Mouse (Mus musculus): ENCODE results near the gene Paics.
"Not testable (repeated sequence)": the region's sequence is repeated elsewhere in the genome, so short reads cannot be mapped to it uniquely, and the experiment has no call there.

Gene Paics

DNA sequence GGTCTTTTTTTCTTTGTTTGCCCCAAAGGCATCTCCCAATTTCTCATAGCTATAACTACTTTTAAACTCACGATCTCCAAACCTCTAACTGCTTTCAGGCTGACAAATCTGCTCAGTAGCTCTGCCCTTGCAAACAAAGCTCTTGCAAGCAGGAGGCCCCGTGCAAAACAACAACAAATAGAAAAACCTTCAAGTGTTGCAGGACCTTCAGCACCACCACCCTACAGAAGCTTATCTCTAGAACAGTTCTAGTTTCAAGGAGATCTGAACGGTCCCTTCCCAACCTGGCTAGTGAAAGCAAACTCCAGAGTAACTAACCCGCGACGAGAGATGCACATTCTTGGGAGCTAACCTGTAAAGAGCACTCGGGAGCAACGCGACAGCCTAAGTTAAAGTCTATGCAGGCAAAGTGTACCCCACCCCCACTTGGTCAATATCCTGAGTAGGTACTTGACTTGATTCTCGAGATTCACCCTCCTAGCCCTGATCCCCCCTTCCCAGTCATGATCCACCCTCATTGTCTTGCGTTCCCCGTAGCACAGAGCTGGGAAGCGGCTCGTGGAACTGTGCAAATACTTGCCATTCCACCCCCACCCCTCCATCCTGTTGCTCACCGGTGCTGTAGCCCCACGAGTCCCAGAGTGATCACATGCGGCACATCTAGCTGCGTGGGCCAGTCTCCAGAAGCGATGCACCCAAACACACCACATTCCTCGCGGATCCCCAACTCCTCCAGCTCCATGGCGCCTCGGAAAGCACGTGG, 583 bp upstream of the Paics start:
- no peak for DNase-seq (ENCODE audit: low spot score in 2 of 2)

DNA sequence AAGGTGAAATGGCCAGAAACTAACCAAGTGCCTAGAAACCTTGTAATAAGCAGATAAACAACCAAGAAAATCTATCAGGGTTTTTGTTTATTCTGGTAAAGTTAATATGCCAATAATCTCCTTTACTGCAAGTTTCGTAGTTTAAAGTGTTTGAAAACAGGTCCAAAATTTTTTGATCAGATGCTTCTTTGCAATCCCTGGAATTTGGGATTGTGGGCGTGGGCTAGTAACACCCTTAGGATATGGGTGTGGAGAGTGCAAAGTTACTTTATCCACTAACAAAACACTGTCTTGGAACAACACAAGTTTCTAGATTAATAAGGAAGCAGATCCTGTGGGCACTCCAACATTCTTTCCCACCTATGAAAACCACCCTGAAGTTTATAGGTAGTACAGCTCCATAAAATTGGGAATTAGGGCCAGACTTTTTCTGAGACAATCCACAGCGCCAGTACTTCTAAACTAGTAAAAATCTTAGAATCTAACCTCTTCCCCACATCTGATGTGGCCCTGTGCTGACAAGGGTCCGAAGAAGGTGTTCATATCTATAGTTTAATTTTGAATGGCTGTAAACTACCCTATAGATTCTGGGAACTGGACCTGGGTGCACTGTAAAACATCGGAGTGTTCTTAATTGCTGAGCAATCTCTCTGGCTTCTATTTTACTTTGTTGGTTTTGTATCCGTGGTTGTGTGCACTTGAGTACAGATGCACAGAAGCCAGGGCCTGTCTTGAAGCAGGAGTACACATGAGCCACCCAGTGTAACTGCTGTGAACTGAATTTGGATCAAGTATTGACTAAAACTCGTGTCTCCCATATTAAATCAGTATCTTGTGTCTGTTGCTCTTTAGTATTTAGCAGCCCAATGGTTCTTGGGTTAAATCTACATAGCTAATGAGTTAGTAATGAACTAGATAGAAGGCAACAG, 1.3 kb downstream of the Paics start:
- DNase-seq (ENCODE audit: low spot score in 2 of 2): no peak

DNA sequence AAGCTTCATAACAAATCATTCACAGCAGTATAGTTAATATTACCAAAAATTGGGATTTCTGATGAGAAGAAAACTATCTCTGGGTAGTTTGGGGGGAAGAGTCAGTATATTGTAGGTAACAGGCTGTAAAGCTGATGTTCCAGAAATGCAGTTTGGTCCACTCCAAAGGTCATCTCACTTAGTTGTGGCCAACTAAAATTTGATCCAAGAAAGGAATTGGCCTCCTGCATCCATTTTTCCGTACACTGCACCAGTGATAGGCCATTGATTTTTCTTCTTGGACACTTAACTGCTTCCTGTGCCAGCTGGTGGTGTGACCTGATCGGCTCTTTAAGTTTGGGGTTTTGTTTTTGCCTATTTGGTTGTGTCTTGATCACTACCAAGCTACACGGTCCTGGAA, 2.7 kb downstream of the Paics start:
- no peak for DNase-seq (ENCODE audit: low spot score in 2 of 2)

DNA sequence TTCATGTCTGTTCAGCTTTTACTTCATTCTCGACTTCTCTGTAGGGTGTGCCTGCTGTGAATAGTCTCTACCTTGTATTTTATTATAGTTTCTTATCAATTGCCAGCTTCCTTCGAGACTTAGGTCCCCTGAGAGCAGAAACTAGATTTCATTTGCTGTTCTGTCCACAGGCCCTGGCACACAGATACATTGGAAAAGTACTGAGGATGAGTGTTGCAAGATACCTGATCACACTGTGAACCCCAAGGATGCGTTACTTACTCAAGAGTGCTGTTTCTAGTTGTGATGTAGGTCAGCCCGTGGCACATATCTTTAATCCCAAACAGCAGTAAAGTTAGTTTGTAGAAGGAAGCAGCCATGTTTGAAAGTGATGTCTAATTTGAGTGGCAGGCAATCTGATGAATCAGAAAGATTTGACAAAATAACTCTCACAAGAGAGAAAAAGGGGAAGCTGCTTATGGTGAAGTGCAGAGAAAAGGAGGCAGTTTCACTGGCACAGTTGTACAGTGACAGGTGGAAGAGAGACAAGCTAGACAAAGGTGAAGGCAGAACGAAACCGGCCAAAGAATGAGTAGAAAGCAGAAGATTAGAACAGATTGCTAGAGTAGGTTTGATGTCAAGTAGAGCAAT, 3.3 kb downstream of the Paics start:
- no peak for DNase-seq (ENCODE audit: low spot score in 2 of 2)

DNA sequence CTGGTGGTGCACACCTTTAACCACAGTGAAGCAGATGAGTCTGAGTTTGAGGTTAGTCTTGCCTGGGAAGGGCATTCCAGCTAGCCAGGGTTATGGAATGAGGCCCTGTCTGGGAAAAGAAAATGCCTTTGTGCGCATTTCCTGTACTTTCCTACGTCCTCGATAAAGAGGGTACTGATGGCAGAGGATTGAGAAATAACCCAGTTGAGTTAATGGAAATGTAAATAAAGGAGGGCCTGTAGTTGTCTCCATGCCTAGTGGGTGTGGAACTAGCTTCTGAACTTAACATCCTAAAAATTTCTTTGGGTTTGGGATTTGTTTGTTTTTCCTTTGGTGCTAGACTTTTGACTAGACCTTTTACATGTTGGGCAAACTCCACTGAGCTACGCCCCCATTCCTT, 4.4 kb downstream of the Paics start:
- no peak for DNase-seq (ENCODE audit: low spot score in 2 of 2)

DNA sequence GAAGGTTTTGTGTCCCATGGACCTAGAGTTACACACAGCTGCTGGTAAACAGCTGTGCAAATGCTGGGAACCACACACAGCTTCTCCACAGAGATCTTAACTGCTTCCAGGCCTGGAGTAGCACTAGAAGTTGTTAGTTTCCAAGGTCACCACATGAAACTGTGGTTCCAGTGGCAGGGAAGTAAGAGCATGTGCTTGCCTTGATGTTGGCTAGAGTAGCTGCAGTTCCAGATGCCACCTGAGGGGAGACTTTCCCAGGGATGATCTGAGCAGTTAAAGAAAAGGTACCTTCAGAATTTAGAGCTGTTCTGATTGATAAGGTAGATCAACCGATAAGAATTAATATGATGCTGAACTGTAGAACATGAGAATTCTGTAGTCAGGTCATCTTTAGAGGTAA, 6.8 kb downstream of the Paics start:
- no peak for DNase-seq (ENCODE audit: low spot score in 2 of 2)

DNA sequence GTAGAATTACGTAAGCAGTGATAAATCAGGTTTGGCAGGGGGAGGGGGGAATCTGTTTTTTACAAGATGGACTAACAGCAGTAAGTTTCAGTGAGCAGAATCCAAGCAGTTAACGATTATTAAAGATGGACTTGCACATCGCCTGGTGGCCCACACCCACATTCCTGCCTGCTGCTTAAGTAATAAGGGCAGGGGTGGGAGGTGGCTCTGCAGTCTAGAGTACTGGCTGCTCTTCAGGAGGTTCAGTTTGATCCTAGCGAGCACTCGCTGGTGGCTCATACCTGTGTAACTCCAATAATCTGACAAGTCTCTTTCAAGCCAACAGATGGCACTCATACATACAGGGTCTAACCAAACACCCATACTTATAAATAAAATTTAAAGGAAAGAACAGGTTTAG, 8.5 kb downstream of the Paics start:
- no peak for DNase-seq (ENCODE audit: low spot score in 2 of 2)

DNA sequence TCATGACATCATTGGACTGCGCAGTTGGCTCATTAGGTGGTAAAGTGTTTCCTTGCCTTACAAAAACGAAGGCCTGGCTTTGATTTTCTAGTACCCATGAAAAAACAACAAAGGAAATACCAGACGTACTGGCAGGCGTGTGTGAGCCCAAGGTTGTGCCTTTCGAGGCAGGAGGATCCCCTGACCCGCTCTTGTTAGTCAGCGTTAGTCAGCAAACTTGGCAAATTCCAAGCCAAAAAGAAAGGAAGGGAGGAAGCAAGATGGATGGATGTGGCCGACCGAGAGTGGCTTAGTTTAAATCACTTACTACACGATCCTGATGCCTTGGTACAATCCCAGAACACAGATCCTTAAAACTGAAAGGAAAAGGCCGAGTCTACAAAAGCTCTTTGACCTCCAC, 11.4 kb downstream of the Paics start:
- DNase-seq (ENCODE audit: low spot score in 2 of 2): no peak

DNA sequence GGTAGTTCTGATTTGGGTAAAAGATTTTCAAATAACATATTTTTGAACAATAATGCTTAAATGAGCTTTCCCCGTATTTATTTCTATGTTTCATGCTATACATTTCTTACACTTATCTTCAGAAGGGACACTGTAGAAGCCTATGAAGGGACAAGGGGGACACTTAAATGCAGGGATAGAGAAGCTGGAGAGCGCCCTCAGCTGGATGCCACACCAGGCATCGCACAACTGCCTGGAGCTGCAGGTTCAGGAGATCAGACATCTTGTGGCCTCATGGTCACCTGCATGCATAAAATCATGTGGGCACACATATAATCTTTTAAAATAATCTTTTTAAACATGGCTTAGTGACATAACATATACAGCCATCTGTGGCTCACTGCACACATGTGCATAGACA, 13.5 kb downstream of the Paics start:
- no peak for DNase-seq (ENCODE audit: low spot score in 2 of 2)

DNA sequence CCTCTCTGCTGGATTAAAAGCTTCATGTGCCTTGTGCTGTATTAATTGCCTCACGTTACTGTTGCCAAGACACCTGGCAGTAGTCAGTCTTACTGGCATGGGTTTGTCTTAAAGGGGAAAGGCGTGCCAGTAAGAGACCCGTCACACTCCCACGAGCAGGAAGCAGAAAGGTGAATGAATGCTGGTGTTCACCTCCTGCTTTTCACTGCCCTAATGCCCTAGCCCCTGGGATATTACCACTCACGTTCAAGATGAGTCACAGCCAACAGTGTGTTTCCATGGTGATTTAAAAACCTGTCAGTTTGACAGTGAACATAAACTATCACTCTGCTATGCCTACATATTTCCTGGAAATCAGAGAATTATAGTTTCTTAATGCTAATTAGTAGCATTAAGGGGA, 18.1 kb downstream of the Paics start:
- DNase-seq (ENCODE audit: low spot score in 2 of 2): no peak

DNA sequence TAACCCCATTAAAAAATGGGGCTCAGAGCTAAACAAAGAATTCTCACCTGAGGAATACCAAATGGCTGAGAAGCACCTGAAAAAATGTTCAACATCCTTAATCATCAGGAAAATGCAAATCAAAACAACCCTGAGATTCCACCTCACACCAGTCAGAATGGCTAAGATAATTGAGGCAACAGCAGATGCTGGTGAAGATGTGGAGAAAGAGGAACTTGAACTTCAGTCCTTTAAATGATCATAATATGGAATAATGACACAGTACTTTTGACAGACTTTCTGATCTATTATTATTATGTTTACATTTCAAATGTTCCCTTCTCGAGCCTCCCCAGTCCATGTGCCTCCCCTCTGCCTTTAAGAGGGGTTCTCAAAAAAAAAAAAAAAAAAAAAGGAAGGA, 20.0 kb downstream of the Paics start:
- DNase-seq (ENCODE audit: low spot score in 2 of 2): not testable (repeated sequence)

DNA sequence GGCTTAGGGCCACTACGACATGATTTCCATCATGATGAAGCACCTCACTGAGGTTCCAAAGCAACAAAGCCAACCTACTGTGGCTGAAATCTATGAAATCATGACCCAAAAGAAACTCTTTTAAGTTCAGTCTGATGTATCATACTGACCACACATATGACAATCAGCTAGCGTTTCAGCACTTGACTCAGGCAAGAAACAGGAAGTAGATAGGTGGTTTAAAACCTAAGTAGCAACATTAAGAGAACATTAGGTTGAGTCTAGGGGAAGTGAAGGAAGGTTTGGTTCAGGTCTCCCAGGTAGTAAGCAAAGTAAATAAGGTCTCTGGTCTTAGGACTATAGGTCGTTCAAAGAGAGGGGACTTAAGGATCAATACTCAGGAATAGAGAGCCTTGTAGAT, 22.4 kb downstream of the Paics start:
- DNase-seq (ENCODE audit: low spot score in 2 of 2): no peak

DNA sequence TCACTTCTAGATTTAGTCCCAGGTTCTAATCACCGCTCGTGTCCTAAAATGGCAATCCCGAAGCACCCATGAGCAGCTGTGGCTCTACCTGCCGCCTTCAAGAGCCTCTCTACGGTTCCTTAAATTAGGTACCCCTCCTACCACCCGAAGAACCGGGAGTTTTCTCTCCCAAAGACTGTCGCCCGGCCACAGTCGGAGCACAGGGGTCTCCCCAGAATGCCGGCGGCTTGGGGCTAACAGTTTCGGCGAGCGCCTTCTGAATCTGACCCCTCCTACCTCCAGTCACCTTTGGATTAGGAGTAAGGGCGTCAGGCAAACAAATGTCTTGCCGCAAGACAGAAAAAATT, 23.1 kb downstream of the Paics start:
- DNase-seq (ENCODE audit: low spot score in 2 of 2): no peak

DNA sequence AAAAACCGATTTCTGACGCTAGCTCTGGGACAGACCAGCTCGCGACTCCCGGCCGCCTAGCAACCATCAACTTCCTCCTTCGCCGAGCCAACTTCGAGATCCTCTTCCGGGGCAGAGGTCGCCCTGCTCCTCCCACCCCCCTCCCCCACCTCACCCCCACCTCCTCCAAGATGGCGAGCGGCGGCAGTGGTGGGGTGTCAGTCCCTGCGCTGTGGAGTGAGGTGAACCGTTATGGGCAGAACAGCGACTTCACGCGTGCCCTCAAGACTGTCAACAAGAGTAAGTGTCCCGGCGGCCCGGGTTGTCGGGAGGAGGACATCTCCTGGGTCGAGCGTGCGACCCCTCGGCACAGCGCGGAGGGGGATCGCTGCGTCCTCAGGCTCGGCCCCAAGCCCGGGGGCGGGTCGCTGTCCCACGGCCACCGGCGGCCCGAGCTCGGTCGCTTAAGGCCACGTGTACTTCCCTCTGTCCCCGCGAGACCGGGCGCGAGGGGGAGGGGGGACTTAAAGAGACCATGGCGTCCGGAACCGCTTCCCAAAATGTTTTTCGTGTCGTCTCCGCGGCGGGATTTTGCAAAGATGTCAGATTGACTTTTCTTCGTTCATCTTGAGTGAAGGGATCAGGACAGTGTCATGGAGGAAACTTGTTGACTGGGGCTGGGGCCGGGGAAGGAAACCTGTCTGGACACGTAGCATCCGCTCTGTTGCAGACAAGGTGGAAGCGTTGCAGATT, 23.6 kb downstream of the Paics start, which contains the start of gene Srp72:
Srp72 (plus strand) TSS at position 130 of the 732 bp plus-strand sequence.
- DNase-seq (ENCODE audit: low spot score in 2 of 2): peak; percentile 68 to 69

DNA sequence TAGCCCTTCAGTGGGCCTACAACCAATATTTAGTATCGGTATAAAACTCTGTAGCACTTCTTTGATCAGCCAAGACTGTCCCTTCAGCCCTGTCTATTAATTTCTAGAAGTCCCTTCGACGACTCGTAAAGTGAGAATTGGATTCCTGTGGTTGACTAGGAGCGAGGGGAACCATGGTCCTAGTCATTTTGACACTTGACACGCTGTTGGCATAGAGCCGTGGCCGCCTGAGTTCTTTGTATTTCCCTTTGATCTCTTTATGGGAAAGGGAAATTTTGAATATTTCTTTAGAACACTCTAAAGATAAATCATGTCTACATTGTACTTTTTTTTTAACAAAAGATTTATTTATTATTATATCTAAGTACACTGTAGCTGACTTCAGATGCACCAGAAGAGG, 24.6 kb downstream of the Paics start:
- DNase-seq (ENCODE audit: low spot score in 2 of 2): no peak

DNA sequence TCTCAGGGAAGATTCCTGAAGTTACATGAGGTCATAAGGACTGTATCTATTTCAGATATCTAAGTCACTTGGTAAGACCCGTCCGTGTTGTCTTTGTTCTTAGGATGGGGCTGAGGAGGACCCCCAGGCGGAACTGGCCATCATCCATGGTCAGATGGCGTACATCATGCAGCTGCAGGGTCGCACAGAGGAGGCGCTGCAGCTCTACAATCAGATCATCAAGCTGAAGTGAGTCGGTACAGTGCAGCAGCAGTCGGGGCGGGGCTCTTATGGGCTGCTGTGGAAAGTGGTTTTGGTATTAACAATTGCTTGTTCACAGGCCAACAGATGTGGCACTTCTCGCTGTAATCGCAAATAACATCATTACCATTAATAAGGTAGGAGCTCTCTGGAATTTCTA, 32.9 kb downstream of the Paics start:
- DNase-seq (ENCODE audit: low spot score in 2 of 2): no peak

DNA sequence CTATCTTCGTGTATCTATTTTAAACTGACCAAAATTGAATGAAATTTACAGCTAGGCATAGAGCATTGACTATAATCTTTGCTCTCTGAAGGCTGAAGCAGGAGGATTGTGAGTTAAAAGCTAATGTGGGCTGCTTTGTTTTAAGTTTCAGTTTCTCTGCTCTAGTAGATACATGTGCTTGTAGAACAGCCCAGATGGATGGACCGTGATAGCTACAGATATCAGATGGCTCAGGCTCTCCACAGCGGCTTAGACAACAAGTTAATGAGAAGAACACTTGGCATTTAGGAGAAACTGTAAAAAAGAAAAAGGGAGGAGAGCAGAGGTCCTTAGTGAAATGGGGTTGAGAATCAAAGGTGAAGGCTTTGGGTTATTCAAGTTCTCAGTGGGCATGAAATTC, 39.7 kb downstream of the Paics start:
- no peak for DNase-seq (ENCODE audit: low spot score in 2 of 2)

DNA sequence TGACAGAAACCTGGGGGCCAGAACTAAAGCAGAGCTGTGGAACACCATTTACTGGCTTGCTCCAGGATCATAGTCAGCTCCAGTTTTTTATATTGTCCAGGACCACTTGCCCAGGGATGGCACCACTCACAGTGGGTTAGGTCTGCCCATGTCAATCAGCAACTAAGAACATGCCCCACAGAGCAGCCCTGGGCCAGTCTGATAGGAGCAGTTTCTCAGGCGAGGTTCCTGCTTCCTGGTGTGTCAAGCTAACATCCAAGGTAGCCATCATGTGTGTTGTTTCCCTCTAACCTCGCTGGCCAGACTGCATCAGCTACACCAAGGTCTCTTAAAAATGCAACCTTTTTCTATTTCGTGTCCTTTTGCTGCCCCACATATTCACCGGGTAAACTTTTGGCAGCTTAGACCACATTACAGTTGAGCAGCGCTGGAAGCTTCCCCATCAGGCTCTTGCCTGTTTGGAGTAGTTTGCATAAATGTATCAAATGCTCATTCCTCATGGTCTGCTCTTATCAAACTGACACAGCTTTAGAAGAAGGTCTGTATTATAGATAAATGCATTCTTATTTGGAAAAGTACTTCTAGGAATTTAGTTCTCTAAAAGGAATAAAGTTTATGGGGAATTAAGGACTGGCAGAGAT, 42.2 kb downstream of the Paics start:
- DNase-seq (ENCODE audit: low spot score in 2 of 2): no peak

DNA sequence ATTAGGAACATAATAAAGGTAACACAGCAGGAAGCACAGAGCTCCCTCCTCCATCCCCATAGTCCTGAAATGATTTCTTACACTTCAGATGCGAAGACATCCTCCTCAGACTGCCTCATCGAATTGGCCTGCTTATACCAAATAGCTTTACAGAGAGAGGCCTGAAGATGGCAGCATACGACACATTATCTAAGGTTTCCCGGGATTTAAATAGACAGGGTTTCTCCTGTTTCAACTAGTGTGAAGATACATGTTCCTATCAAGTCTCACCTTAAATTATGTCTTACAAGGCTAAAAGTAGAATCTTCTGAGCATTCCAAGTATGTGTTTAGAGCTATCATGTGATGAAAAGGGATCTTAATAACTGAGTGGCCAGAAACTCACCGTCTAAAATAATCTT, 47.3 kb downstream of the Paics start:
- no peak for DNase-seq (ENCODE audit: low spot score in 2 of 2)

DNA sequence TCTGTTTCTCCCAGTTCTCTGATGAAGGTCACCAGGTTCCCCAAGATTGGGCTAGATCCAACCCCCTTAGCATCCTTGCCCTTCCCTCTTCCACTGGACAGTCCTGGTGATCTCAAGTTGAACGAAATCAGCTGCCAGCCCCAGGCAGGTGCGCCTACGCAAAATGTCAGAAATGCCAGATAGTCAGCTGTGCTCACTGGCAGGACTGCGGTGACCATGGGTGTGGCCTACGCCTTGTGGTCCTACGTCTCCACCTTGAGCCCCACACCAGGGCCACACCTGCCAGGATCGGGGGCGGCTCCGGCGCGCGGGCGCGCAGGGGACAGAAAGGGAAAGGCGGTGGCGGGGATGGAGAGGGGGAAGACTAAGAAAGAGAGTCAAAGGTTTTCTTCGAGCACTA, 50.1 kb downstream of the Paics start:
- DNase-seq (ENCODE audit: low spot score in 2 of 2): no peak

DNA sequence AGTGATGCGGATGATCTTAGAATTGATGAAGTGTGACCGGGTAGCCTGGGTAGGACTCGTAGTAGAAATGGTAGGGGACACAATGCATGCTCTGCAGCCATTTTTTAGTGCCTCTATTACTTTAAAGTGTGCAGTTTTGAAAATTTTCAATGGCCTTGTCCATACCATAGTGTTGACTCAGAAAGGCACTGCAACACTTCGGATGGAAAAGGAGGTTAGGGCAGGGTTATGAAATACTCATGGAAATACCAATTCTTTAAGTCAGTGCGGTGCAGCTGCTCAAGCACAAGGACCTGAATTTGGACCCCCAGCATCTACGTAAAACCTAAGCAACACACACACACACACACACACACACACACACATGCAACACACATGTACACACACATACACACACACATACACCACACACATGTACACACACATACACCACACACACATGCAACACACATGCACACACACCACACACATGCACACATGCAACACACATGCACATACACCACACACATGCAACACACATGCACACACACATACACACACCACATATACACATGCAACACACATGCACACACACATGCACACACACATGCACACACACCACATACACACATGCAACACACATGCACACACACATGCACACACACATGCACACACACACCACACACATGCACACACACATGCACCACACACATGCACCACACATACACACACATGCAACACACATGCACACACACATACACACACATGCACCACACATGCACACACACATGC, 53.1 kb downstream of the Paics start, which contains the start of gene Arl9:
Arl9 (plus strand) TSS at position 5 of the 771 bp plus-strand sequence.
- DNase-seq (ENCODE audit: low spot score in 2 of 2): no peak

Data from urinary bladder, adult 18-20 months (tissue).